Mouse (Mus musculus): ENCODE data around the gene D130043K22Rik. TPM values are rescaled to one million over a fixed set of nuclear protein-coding genes. Genes with fewer than 3 reads are reported as not detected.
A peak's percentile ranks its signal among the peaks of the same experiment; 100 is the strongest.

The D130043K22Rik gene
- polyA plus RNA-seq, 1 experiment from 2014 or later, result 0.58 TPM

DNA sequence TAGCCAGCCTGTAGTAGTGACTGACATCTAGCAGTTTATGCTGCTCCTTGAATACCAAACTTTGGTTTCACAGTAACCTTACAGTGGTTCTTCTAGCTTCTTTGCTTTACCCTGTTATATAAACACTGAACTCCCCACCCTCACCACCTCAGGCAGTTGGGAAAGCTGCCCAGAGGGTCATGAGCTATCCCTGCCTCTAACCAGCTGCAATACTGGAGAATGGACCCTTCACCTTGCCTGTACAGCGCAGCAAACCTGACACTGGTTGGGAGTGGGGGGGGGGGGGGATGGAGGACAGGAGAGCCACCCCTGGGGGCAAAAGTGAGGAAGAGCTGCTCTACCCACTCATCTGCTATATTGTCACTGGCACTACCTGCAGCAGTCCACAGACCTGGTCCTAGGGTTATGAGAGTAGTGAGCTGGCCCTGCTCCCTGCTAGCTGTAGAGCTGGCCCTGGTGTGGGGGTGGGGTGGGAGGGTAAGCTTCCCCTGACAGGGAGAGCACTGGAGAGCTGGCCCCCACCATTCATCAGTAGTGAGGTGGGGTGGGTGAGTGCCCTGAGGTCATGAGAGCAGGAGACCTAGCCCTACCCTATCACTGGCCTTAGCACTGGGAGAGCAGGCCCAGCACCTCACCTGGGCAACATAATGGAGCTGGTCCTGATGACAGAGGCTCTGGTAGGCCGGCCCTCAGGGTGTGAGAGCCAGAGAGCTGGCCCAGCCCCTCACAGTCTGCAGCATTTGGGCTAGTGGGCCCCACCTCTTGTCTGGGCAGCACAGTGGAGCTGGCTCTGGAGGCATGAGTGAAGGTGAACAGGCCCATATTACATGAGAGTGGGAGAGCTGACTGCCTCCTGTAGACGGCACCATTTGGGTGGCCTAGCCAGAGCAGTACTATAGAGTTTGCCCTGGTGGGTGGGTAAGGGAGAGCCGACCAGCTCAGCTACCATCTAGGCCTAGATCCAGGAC lies 28.5 kb upstream of the D130043K22Rik start:
- DNase-seq (ENCODE audit: low spot score), result peak; percentile 30
- peaks cover 19% of the 10 kb centered on the region for H3K36me3 ChIP-seq (ENCODE audit: control insufficient read depth, insufficient read depth, low read length)
- peak; percentile 76 for ATAC-seq (ENCODE audit: low FRiP score, low TSS enrichment)
- H3K4me2 ChIP-seq (replicated peaks; ENCODE audit: low read depth), result no peak overlapping the region
- 59% methylated on average over 4 of the region's 4 CpGs for WGBS
- TF ChIP-seq CTCF (IDR thresholded peaks at IDR 0.05; ENCODE audit: low read depth) (no peak), EP300 (optimal IDR thresholded peaks at IDR 0.05) (no peak)
- no peak overlapping the region for H3K27ac ChIP-seq (replicated peaks)
- no peak overlapping the region for H3K4me3 ChIP-seq (ENCODE audit: low read depth, low read length)
- H3K4me1 ChIP-seq (replicated peaks; ENCODE audit: control insufficient read depth, insufficient read depth), result no peaks in the 10 kb centered on the region
- no peaks in the 10 kb centered on the region for H3K9me3 ChIP-seq (ENCODE audit: control insufficient read depth, low read length)
- H3K27me3 ChIP-seq (ENCODE audit: control insufficient read depth, insufficient read depth, low read length), result no peaks in the 10 kb centered on the region
- no peak overlapping the region for H3K9ac ChIP-seq (ENCODE audit: low read length)

DNA sequence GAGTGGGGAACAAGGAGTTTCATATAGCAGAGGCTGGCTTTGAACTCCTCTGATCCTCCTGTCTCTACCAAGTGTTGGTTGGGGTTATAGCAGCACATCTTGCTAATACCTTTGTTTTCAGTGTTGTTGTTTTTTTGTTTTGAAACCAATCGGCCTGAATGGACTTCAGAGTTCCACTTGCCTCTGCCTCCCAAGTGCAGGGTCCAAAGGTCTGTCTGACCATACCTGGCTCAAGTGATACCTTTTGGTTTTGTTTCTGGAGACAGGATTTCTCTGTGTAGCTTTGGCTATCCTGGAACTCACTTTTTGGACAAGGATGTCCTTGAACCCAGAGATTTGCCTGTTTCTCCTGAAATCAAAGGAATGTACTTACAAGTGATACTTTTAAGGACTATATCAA lies 25.0 kb upstream of the D130043K22Rik start:
- H3K4me3 ChIP-seq (ENCODE audit: low read depth, low read length), result no peak overlapping the region
- H3K27ac ChIP-seq (replicated peaks), result no peak overlapping the region
- TF ChIP-seq CTCF (IDR thresholded peaks at IDR 0.05; ENCODE audit: low read depth) (no peak), EP300 (optimal IDR thresholded peaks at IDR 0.05) (no peak)
- ATAC-seq (ENCODE audit: low FRiP score, low TSS enrichment) (no peak), DNase-seq (ENCODE audit: low spot score) (no peak)
- no peaks in the 10 kb centered on the region for H3K27me3 ChIP-seq (ENCODE audit: control insufficient read depth, insufficient read depth, low read length)
- 86% methylated on average over 1 of the region's 1 CpGs for WGBS
- no peak overlapping the region for H3K4me2 ChIP-seq (replicated peaks; ENCODE audit: low read depth)
- no peak overlapping the region for H3K9ac ChIP-seq (ENCODE audit: low read length)
- H3K4me1 ChIP-seq (replicated peaks; ENCODE audit: control insufficient read depth, insufficient read depth), result no peaks in the 10 kb centered on the region
- peaks cover 3% of the 10 kb centered on the region; the same call in 1 of the 2 replicates for H3K36me3 ChIP-seq (ENCODE audit: control insufficient read depth, insufficient read depth, low read length)
- no peaks in the 10 kb centered on the region for H3K9me3 ChIP-seq (ENCODE audit: control insufficient read depth, low read length)

DNA sequence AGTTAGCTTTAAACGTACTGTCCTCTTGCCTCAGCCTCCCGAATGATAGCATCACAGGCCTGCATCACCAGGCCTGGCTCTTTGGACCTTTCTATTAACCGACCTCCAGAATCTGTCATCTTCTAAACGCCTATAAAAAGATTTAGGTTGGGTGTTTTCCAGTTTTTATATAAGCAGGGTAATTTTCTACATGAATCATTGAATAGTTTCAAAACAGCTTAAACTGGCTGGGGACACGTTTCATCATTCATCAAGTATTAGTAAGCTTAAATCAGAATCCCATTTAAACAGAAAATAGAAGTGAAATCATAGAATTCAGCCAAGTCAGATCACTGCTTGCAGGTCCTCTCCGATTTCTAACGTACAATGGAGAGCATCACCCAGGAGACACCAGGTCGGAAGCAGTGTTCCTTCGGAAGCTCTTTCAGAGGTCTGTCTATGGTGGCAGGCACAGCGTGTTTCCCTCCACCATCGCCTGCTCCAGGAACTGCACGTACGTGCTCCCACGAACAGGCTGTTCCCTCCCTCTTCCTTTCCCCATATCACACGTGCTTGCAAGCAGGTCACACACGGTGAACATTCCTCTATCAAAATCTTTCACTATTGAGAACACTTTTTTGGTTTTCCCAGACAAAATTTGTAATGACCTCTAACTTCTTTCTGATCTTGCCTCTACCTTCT lies 22.1 kb upstream of the D130043K22Rik start:
- TF ChIP-seq CTCF (IDR thresholded peaks at IDR 0.05; ENCODE audit: low read depth), result no peak
- no peak for TF ChIP-seq EP300 (optimal IDR thresholded peaks at IDR 0.05)
- DNase-seq (ENCODE audit: low spot score), result no peak
- ATAC-seq (ENCODE audit: low FRiP score, low TSS enrichment), result no peak
- H3K36me3 ChIP-seq (ENCODE audit: control insufficient read depth, insufficient read depth, low read length), result no peaks in the 10 kb centered on the region
- no peaks in the 10 kb centered on the region for H3K9me3 ChIP-seq (ENCODE audit: control insufficient read depth, low read length)
- no peak overlapping the region for H3K4me2 ChIP-seq (replicated peaks; ENCODE audit: low read depth)
- no peaks in the 10 kb centered on the region for H3K4me1 ChIP-seq (replicated peaks; ENCODE audit: control insufficient read depth, insufficient read depth)
- H3K27ac ChIP-seq (replicated peaks), result no peak overlapping the region
- H3K9ac ChIP-seq (ENCODE audit: low read length), result no peak overlapping the region
- no peaks in the 10 kb centered on the region for H3K27me3 ChIP-seq (ENCODE audit: control insufficient read depth, insufficient read depth, low read length)
- H3K4me3 ChIP-seq (ENCODE audit: low read depth, low read length), result no peak overlapping the region
- 59% methylated on average over 16 of the region's 16 CpGs for WGBS

DNA sequence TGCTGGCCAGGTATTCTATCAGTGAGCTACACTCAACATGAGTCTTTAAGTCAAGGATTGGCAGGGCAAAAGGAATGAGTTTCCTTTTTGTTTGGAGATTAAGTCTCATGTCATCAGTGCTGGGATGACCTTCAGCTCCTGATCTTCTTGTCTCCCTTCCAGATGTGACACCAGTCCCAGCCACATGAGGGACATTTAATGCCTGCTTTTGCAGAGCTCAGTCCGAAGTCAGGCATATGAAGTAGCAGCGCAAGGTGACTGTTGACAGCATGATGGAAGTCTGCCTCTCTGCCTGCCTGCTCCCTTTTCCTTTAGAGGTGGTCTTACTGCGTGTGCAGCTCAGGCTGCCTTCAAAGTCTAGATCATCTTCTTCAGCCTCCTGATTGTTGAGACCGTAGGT lies 20.3 kb upstream of the D130043K22Rik start:
- WGBS, result 93% methylated on average over 4 of the region's 4 CpGs
- H3K27me3 ChIP-seq (ENCODE audit: control insufficient read depth, insufficient read depth, low read length), result no peaks in the 10 kb centered on the region
- H3K4me3 ChIP-seq (ENCODE audit: low read depth, low read length), result no peak overlapping the region
- no peak for DNase-seq (ENCODE audit: low spot score)
- ATAC-seq (ENCODE audit: low FRiP score, low TSS enrichment), result no peak
- H3K9me3 ChIP-seq (ENCODE audit: control insufficient read depth, low read length), result no peaks in the 10 kb centered on the region
- no peak overlapping the region for H3K4me2 ChIP-seq (replicated peaks; ENCODE audit: low read depth)
- H3K4me1 ChIP-seq (replicated peaks; ENCODE audit: control insufficient read depth, insufficient read depth), result no peaks in the 10 kb centered on the region
- no peak overlapping the region for H3K9ac ChIP-seq (ENCODE audit: low read length)
- TF ChIP-seq EP300 (optimal IDR thresholded peaks at IDR 0.05) (no peak), CTCF (IDR thresholded peaks at IDR 0.05; ENCODE audit: low read depth) (0 out of 2 replicates have a peak, but pooled peaks have one; percentile 5)
- no peak overlapping the region for H3K27ac ChIP-seq (replicated peaks)
- no peaks in the 10 kb centered on the region for H3K36me3 ChIP-seq (ENCODE audit: control insufficient read depth, insufficient read depth, low read length)

DNA sequence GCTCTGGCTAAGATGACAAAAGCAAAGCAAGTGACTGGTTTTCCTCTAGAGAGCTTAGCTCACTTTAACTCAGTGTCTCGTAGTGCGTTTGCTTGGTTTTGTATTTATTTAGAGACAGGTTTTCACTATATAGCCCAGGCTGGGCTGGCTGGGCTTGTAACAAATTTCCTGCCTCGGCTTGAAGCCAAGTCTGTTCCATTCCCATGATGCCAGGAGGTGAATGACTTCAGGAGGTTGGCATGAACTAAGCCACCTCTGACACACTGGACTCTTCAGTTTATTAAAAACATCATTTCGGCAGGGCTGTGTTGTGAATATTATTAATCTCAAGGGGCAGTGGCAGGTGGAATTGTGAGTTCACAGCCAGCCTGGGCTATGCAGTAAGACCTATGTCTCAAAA lies 19.3 kb upstream of the D130043K22Rik start:
- ATAC-seq (ENCODE audit: low FRiP score, low TSS enrichment) (no peak), DNase-seq (ENCODE audit: low spot score) (no peak)
- Histone ChIP-seq H3K9me3 (ENCODE audit: control insufficient read depth, low read length) (no peaks in the 10 kb centered on the region), H3K9ac (ENCODE audit: low read length) (no peak overlapping the region), H3K4me3 (ENCODE audit: low read depth, low read length) (no peak overlapping the region), H3K27me3 (ENCODE audit: control insufficient read depth, insufficient read depth, low read length) (no peaks in the 10 kb centered on the region), H3K27ac (replicated peaks) (no peak overlapping the region), H3K4me2 (replicated peaks; ENCODE audit: low read depth) (no peak overlapping the region), H3K36me3 (ENCODE audit: control insufficient read depth, insufficient read depth, low read length) (no peaks in the 10 kb centered on the region), H3K4me1 (replicated peaks; ENCODE audit: control insufficient read depth, insufficient read depth) (no peaks in the 10 kb centered on the region)
- 60% methylated on average over 4 of the region's 4 CpGs for WGBS
- TF ChIP-seq CTCF (IDR thresholded peaks at IDR 0.05; ENCODE audit: low read depth), result no peak
- no peak for TF ChIP-seq EP300 (optimal IDR thresholded peaks at IDR 0.05)

Data from stomach, postnatal 0 days (tissue).